Mouse (Mus musculus) hindbrain, embryonic 13.5 days (tissue): Measurements from ENCODE around the gene Stau1. TPM values are rescaled to one million over a fixed set of nuclear protein-coding genes. Genes with fewer than 3 reads are reported as not detected.

Experiments used
- ATAC-seq: fragments of 200-750 bp; cut with Nextera tagmentation; 2 replicates; pipeline ENCODE4 v1.8.0; 2017; ENCODE audit warnings: moderate TSS enrichment; ENCODE audit not compliant: low FRiP score
- H3K27ac ChIP-seq: fragments of 300-500 bp; sonication (generic); 2 replicates; pipeline ENCODE4 v1.5.1; 2015; ENCODE audit warnings: inconsistent platforms, mild to moderate bottlenecking, moderate library complexity
- H3K27me3 ChIP-seq: fragments of 300-500 bp; sonication (generic); 2 replicates; pipeline ENCODE4 v1.6.1; 2015; ENCODE audit warnings: mild to moderate bottlenecking, inconsistent platforms
- H3K36me3 ChIP-seq: fragments of 300-500 bp; sonication (generic); 2 replicates; pipeline ENCODE4 v1.6.1; 2015; ENCODE audit warnings: mild to moderate bottlenecking, inconsistent platforms
- H3K4me1 ChIP-seq: fragments of 300-500 bp; sonication (generic); replicated peaks from 2 replicates; pipeline ENCODE4 v1.6.1; 2015; ENCODE audit warnings: inconsistent platforms
- H3K4me2 ChIP-seq: fragments of 300-500 bp; sonication (generic); 2 replicates; pipeline ENCODE4 v1.6.1; 2015; ENCODE audit warnings: inconsistent platforms, mild to moderate bottlenecking, moderate library complexity
- H3K4me3 ChIP-seq: fragments of 300-500 bp; sonication (generic); 2 replicates; pipeline ENCODE4 v1.5.1; 2015; ENCODE audit warnings: mild to moderate bottlenecking, inconsistent platforms
- H3K9ac ChIP-seq: fragments of 300-500 bp; sonication (generic); 2 replicates; pipeline ENCODE4 v1.6.1; 2015; ENCODE audit warnings: mild to moderate bottlenecking, inconsistent platforms
- H3K9me3 ChIP-seq: fragments of 300-500 bp; sonication (generic); 2 replicates; pipeline ENCODE4 v1.6.1; 2016; ENCODE audit warnings: inconsistent platforms
- WGBS: fragments of 180-500 bp; shearing (Covaris S2); methylation state at CpG from one replicate; pipeline ENCODE4 v1.1.7; 2015; 5-methylcytosine and 5-hydroxymethylcytosine counted together
- polyA plus RNA-seq: library from polyadenylated mRNA; unstranded; fragments of >200 nt; fragmentation: Nextera tagmentation; extraction: Ambion mirVana; gene quantifications from 2 replicates; pipeline ENCODE4 v1.2.1, GENCODE M21; 2015

Gene Stau1
- polyA plus RNA-seq, 1 experiment from 2014 or later: 113 TPM

GRCm38 (mm10) chr2:166945456-166945855, 50.6 kb downstream of the Stau1 start:
- no peak for ATAC-seq
- Histone ChIP-seq H3K27me3 (no peaks in the 10 kb centered on the region), H3K4me3 (no peak overlapping the region), H3K9me3 (no peaks in the 10 kb centered on the region), H3K36me3 (peaks cover 89% of the 10 kb centered on the region), H3K9ac (no peak overlapping the region), H3K27ac (no peak overlapping the region), H3K4me1 (no peaks in the 10 kb centered on the region), H3K4me2 (no peak overlapping the region)
- 64% methylated on average over 4 of the region's 4 CpGs for WGBS

DNA sequence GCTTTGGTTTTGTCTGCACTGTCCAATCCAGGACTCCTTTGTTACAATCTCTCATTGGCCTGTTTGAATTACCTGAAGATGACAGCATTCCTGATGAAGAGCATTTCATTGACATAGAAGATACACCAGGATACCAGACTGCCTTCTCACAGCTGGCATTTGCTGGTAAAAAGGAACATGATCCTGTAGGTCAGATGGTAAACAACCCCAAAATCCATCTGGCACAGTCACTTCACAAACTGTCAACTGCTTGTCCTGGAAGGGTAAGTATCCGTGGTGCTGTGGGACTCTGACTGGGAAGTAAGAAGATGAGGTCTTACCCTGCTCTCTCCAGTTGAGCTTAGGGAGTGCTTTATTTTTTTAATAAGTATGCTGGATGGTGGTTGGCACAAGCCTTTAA, 51.8 kb downstream of the Stau1 start:
- no peak for ATAC-seq
- 81% methylated on average over 1 of the region's 1 CpGs for WGBS

DNA sequence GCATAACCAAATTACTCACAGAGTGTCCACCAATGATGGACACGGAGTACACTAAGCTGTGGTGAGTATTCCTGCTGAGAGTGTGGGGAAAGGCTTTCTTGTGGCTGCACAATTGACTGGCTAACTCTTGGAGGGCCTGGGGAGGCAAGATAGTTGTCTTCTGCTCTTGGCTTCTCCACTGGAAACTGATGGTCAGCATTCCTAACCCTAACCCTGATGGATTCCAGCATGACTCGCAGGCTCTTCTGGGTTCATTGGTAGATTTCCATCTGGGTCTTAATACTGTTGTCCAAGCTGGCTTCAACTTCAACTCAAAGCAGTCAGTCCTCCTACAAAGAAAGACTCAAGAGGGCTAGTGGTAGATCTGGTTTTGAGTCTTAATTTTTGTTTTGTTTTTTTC, 53.0 kb downstream of the Stau1 start:
- Histone ChIP-seq H3K27me3 (no peaks in the 10 kb centered on the region), H3K27ac (no peak overlapping the region), H3K9me3 (no peaks in the 10 kb centered on the region), H3K4me3 (no peak overlapping the region), H3K4me1 (no peaks in the 10 kb centered on the region), H3K36me3 (peaks cover 84% of the 10 kb centered on the region), H3K9ac (no peak overlapping the region), H3K4me2 (no peak overlapping the region)
- WGBS: 85% methylated on average over 2 of the region's 2 CpGs
- no peak for ATAC-seq

More for the DNA sequence above, 51.8 kb downstream of the Stau1 start:
- H3K27ac ChIP-seq: no peak overlapping the region
- no peaks in the 10 kb centered on the region for H3K9me3 ChIP-seq
- H3K4me1 ChIP-seq: no peaks in the 10 kb centered on the region
- H3K27me3 ChIP-seq: no peaks in the 10 kb centered on the region
- H3K9ac ChIP-seq: no peak overlapping the region
- no peak overlapping the region for H3K4me3 ChIP-seq
- peaks cover 84% of the 10 kb centered on the region for H3K36me3 ChIP-seq
- H3K4me2 ChIP-seq: no peak overlapping the region

- no peak for ATAC-seq
- H3K27ac ChIP-seq: no peak overlapping the region
- no peaks in the 10 kb centered on the region for H3K27me3 ChIP-seq
- H3K4me2 ChIP-seq: no peak overlapping the region
- no peaks in the 10 kb centered on the region for H3K9me3 ChIP-seq
- no peak overlapping the region for H3K9ac ChIP-seq
- H3K4me1 ChIP-seq: no peaks in the 10 kb centered on the region
- 87% methylated on average over 2 of the region's 2 CpGs for WGBS
- H3K36me3 ChIP-seq: peaks cover 85% of the 10 kb centered on the region
- H3K4me3 ChIP-seq: no peak overlapping the region
Measured at GRCm38 (mm10) chr2:166936166-166936565, 59.9 kb downstream of the Stau1 start.

DNA sequence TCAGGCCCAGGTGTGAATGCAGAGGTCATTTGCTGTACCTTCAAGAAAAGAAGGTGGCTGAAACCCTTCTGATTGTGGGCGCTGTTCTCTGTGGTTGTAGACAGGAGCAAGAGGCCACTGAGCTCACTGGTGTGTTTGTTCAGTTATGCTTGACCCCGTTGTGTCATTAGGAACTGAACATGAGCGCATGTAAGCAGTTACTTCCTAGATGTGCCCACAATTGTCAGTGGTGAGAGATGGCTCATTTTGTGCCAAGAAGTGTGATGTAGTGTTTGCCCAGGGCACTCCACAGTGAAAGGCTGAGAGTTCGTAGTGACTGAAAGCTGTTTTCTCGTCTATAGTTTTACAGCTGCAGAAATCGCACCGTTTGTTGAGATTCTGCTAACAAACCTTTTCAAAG, 60.5 kb downstream of the Stau1 start:
- peaks cover 85% of the 10 kb centered on the region for H3K36me3 ChIP-seq
- ATAC-seq: no peak
- H3K27me3 ChIP-seq: no peaks in the 10 kb centered on the region
- H3K4me3 ChIP-seq: no peak overlapping the region
- H3K4me2 ChIP-seq: no peak overlapping the region
- H3K9ac ChIP-seq: 0 out of 2 replicates have a peak overlapping the region, but pooled peaks have one; percentile 21
- H3K27ac ChIP-seq: no peak overlapping the region
- 96% methylated on average over 7 of the region's 7 CpGs for WGBS
- no peaks in the 10 kb centered on the region for H3K9me3 ChIP-seq
- no peaks in the 10 kb centered on the region for H3K4me1 ChIP-seq

DNA sequence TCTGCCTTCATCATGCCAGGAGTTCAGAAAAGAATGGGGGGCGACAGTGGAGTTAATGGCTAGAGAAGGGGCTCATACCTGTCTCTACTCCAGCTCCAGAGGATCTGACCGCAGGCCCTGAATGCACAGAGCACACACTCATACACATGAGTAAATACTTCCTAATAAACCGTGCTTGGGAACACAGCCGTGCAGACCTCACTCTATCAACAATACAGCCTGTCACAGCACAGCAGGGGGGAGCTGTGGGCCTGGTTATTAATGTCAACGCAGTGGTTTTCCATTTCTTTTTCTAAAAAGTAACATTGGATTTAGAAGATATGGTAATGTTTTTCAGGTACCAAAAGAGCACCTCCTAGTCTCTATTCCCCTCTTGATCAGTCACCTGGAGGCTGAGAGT, 61.7 kb downstream of the Stau1 start:
- Histone ChIP-seq H3K27me3 (no peaks in the 10 kb centered on the region), H3K4me2 (no peak overlapping the region), H3K27ac (no peak overlapping the region), H3K9me3 (no peaks in the 10 kb centered on the region), H3K4me1 (no peaks in the 10 kb centered on the region), H3K4me3 (no peak overlapping the region), H3K9ac (no peak overlapping the region), H3K36me3 (peaks cover 88% of the 10 kb centered on the region)
- 63% methylated on average over 5 of the region's 5 CpGs for WGBS
- no peak for ATAC-seq

- no peak overlapping the region for H3K4me2 ChIP-seq
- H3K9ac ChIP-seq: no peak overlapping the region
- WGBS: 95% methylated on average over 6 of the region's 6 CpGs
- no peak overlapping the region for H3K4me3 ChIP-seq
- H3K36me3 ChIP-seq: peaks cover 88% of the 10 kb centered on the region
- H3K4me1 ChIP-seq: no peaks in the 10 kb centered on the region
- no peak overlapping the region for H3K27ac ChIP-seq
- no peaks in the 10 kb centered on the region for H3K9me3 ChIP-seq
- no peak for ATAC-seq
- H3K27me3 ChIP-seq: no peaks in the 10 kb centered on the region
Measured at GRCm38 (mm10) chr2:166933943-166934342, 62.2 kb downstream of the Stau1 start.

DNA sequence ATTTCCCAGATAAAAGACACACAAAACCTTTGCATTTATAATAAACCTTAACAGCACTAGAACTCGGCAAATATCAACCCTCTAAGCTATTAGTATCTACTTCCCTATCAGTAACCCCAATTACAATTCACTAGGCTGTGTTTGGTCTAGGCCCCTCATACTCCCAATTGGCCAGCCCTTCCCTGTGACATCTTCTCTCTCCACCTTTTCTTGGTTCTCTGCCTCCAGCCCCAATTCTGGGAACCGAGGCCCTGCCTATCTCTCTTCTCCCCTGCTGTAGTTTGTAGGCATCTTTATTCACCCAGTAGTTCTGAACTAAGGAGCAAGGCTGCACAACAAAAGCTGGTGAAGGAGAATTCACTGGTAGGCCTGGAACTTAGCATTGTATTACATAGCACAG, 72.1 kb downstream of the Stau1 start:
- Histone ChIP-seq H3K27me3 (no peaks in the 10 kb centered on the region), H3K4me1 (no peaks in the 10 kb centered on the region), H3K27ac (no peak overlapping the region), H3K36me3 (peaks cover 79% of the 10 kb centered on the region), H3K4me3 (no peak overlapping the region), H3K9ac (no peak overlapping the region), H3K9me3 (no peaks in the 10 kb centered on the region), H3K4me2 (no peak overlapping the region)
- no peak for ATAC-seq
- 86% methylated on average over 2 of the region's 2 CpGs for WGBS

- Histone ChIP-seq H3K36me3 (0 out of 2 replicates have a peak, but pooled peaks cover 3% of the 10 kb centered on the region), H3K27ac (no peak overlapping the region), H3K9ac (no peak overlapping the region), H3K4me1 (peaks cover 12% of the 10 kb centered on the region), H3K9me3 (no peaks in the 10 kb centered on the region), H3K27me3 (no peaks in the 10 kb centered on the region), H3K4me3 (no peak overlapping the region), H3K4me2 (no peak overlapping the region)
- ATAC-seq: no peak
- WGBS: 94% methylated on average over 8 of the region's 8 CpGs
Measured at GRCm38 (mm10) chr2:166910536-166910935, 85.6 kb downstream of the Stau1 start.

DNA sequence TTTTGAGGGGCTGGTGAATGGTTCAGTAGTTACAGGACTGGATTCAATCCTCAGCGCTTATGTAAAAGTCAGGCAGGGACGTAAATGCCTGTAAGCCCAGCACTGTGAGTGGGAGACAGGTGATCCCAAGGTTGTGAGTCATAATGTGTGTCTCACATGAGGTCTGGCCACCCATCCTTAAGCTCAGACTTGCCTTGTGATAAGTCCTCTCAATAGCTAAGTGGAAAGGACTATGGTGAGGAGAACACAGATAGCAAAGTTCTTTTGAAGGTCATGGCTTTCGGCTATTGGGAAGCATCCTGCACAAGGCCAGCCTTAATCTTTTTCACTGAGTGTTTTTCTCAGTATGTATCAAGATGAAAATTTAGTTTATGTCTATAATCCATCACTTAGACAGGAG, 86.4 kb downstream of the Stau1 start:
- Histone ChIP-seq H3K27me3 (no peaks in the 10 kb centered on the region), H3K4me3 (no peak overlapping the region), H3K4me1 (peaks cover 16% of the 10 kb centered on the region), H3K36me3 (0 out of 2 replicates have a peak, but pooled peaks cover 3% of the 10 kb centered on the region), H3K4me2 (no peak overlapping the region), H3K9ac (no peak overlapping the region), H3K9me3 (no peaks in the 10 kb centered on the region), H3K27ac (no peak overlapping the region)
- ATAC-seq: no peak
- 97% methylated on average over 3 of the region's 3 CpGs for WGBS

DNA sequence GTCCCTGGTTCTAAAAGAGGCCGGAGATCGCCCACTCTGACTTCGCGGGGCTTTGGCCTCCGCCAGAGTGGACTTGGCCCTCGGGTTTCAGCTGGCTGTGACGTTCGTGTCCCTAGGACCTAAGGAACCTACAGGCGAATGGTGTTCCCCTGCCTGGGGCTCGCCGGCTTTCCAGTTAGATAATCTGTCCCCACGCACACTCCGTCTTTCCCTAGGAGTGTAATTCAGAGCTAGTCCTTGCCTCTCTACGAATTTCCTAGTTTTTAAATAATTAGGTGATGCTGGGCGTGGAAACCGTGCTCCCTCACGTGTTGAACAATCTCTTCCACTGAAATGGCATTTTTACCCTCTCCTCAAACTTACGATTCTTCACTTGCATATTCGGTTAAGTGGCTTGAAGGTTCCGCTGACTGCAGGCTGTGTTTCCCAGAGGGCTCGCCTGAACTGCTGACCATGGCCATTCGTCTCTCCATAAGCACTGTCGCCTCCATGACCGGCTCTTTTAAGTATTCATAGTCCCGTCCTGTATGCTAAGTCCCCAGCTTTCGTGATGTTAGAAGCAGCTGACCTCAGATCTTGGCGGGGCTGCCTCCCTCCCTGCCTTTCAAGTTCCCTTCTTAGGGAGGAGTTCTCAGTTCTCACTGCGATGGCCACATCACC, 89.4 kb downstream of the Stau1 start:
- no peaks in the 10 kb centered on the region for H3K9me3 ChIP-seq
- H3K9ac ChIP-seq: peak overlapping the region; percentile 90
- H3K27ac ChIP-seq: peak overlapping the region; percentile 98
- H3K4me2 ChIP-seq: peak overlapping the region; percentile 98
- peaks cover 16% of the 10 kb centered on the region for H3K4me1 ChIP-seq
- H3K27me3 ChIP-seq: no peaks in the 10 kb centered on the region
- H3K36me3 ChIP-seq: 0 out of 2 replicates have a peak, but pooled peaks cover 3% of the 10 kb centered on the region
- peak overlapping the region; percentile 86 for H3K4me3 ChIP-seq
- peak; percentile 52 for ATAC-seq
- WGBS: under 1% methylated on average over 28 of the region's 28 CpGs

- Histone ChIP-seq H3K27me3 (no peaks in the 10 kb centered on the region), H3K9ac (peak within 1 kb of the TSS; percentile 90), H3K4me3 (peak within 1 kb of the TSS; percentile 86), H3K4me2 (peak within 1 kb of the TSS; percentile 98), H3K4me1 (peaks cover 16% of the 10 kb centered on the region), H3K27ac (peak within 1 kb of the TSS; percentile 98), H3K9me3 (no peaks in the 10 kb centered on the region), H3K36me3 (0 out of 2 replicates have a peak, but pooled peaks cover under 1% of the 10 kb centered on the region)
- ATAC-seq: peak; percentile 97
- WGBS: under 1% methylated on average over 79 of the region's 80 CpGs
Measured at GRCm38 (mm10) chr2:166905711-166906522, 90.2 kb downstream of the Stau1 start, which contains the start of gene Cse1l. TSS of gene Cse1l (plus strand) at chr2:166906040.
